Mouse (Mus musculus) liver, postnatal 0 days (tissue): ENCODE data around the gene Cebpa.

ENCODE experiments used
- CTCF ChIP-seq: sonication (generic); IDR thresholded peaks from 2 replicates; pipeline ENCODE4 v1.5.1; 2016; ENCODE audit warnings: antibody characterized with exemption, low read depth
- EP300 ChIP-seq: IDR thresholded peaks from 2 replicates; pipeline ENCODE4 v1.6.1; 2016; ENCODE audit warnings: antibody characterized with exemption, low read depth, mild to moderate bottlenecking

DNA sequence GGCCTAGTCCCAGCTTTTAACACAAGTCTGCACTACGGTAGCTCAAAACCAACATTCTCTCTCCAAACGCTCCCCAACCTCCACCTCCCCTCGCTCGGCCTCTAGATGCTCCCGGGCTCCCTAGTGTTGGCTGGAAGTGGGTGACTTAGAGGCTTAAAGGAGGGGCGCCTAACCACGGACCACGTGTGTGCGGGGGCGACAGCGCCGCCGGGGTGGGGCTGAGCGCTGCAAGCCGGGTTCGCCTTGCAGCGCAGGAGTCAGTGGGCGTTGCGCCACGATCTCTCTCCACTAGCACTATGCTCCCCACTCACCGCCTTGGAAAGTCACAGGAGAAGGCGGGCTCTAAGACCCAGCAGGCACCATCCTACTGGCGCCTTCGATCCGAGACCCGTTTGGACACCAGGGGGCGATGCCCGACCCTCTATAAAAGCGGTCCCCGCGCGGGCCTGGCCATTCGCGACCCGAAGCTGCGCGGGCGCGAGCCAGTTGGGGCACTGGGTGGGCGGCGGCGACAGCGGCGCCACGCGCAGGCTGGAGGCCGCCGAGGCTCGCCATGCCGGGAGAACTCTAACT lies at the start of gene Cebpa:
- TF ChIP-seq CTCF = peak; percentile 88
- peak; percentile 55; the same call in 1 of the 2 replicates for TF ChIP-seq EP300
